Mouse (Mus musculus) midbrain, embryonic 12.5 days (tissue): ENCODE results near the gene Olfr914. TPM values are rescaled to one million over a fixed set of nuclear protein-coding genes. Genes with fewer than 3 reads are reported as not detected.

Source experiments
- ATAC-seq: fragments of 200-750 bp; cut with Nextera tagmentation; 2 replicates; pipeline ENCODE4 v1.8.0; 2017; ENCODE audit warnings: low read depth, moderate TSS enrichment, moderate library complexity; ENCODE audit not compliant: low FRiP score
- H3K27ac ChIP-seq: fragments of 300-500 bp; sonication (generic); replicated peaks from 2 replicates; pipeline ENCODE4 v1.5.1; 2016; ENCODE audit warnings: mild to moderate bottlenecking
- H3K27me3 ChIP-seq: fragments of 300-500 bp; sonication (generic); 2 replicates; pipeline ENCODE4 v1.6.1; 2016; ENCODE audit warnings: mild to moderate bottlenecking
- H3K36me3 ChIP-seq: fragments of 300-500 bp; sonication (generic); 2 replicates; pipeline ENCODE4 v1.6.1; 2016
- H3K4me1 ChIP-seq: fragments of 300-500 bp; sonication (generic); 2 replicates; pipeline ENCODE4 v1.6.1; 2016
- H3K4me2 ChIP-seq: fragments of 300-500 bp; sonication (generic); replicated peaks from 2 replicates; pipeline ENCODE4 v1.6.1; 2016; ENCODE audit warnings: mild to moderate bottlenecking, moderate library complexity
- H3K4me3 ChIP-seq: fragments of 300-500 bp; sonication (generic); 2 replicates; pipeline ENCODE4 v1.5.1; 2016; ENCODE audit warnings: mild to moderate bottlenecking
- H3K9ac ChIP-seq: fragments of 300-500 bp; sonication (generic); replicated peaks from 2 replicates; pipeline ENCODE4 v1.6.1; 2016; ENCODE audit warnings: mild to moderate bottlenecking, moderate library complexity
- H3K9me3 ChIP-seq: fragments of 300-500 bp; sonication (generic); 2 replicates; pipeline ENCODE4 v1.6.1; 2016; ENCODE audit warnings: mild to moderate bottlenecking
- WGBS: fragments of 180-500 bp; shearing (Covaris S2); methylation state at CpG from one replicate; pipeline ENCODE4 v1.1.7; 2016; 5-methylcytosine and 5-hydroxymethylcytosine counted together
- polyA plus RNA-seq: library from polyadenylated mRNA; unstranded; fragments of >200 nt; fragmentation: Nextera tagmentation; extraction: Ambion mirVana; gene quantifications from 2 replicates; pipeline ENCODE4 v1.2.1, GENCODE M21; 2016

Olfr914 gene
- polyA plus RNA-seq: not detected in 2 replicates

- ATAC-seq: no peak
- 68% methylated on average over 2 of the region's 2 CpGs for WGBS
Observed at GRCm38 (mm10) chr9:38604802-38605201, at the start of gene Olfr914. Gene Olfr914, plus strand, starts transcription at chr9:38605102.

GRCm38 (mm10) chr9:38579878-38580277 lies 25.0 kb upstream of the Olfr914 start, which contains the start of gene Olfr912:
Gene Olfr912, plus strand, starts transcription at chr9:38580178.
- Histone ChIP-seq H3K9ac (no peak within 1 kb of the TSS), H3K9me3 (no peaks in the 10 kb centered on the region), H3K27me3 (no peaks in the 10 kb centered on the region), H3K27ac (no peak within 1 kb of the TSS), H3K4me3 (no peak within 1 kb of the TSS), H3K4me2 (no peak within 1 kb of the TSS), H3K4me1 (no peaks in the 10 kb centered on the region), H3K36me3 (no peaks in the 10 kb centered on the region)
- 69% methylated on average over 1 of the region's 1 CpGs for WGBS
- ATAC-seq: no peak

More at GRCm38 (mm10) chr9:38604802-38605201, at the start of gene Olfr914:
- H3K4me1 ChIP-seq: no peaks in the 10 kb centered on the region
- H3K4me2 ChIP-seq: no peak within 1 kb of the TSS
- H3K36me3 ChIP-seq: no peaks in the 10 kb centered on the region
- no peak within 1 kb of the TSS for H3K4me3 ChIP-seq
- no peak within 1 kb of the TSS for H3K27ac ChIP-seq
- H3K27me3 ChIP-seq: no peaks in the 10 kb centered on the region
- H3K9ac ChIP-seq: no peak within 1 kb of the TSS
- H3K9me3 ChIP-seq: no peaks in the 10 kb centered on the region

DNA sequence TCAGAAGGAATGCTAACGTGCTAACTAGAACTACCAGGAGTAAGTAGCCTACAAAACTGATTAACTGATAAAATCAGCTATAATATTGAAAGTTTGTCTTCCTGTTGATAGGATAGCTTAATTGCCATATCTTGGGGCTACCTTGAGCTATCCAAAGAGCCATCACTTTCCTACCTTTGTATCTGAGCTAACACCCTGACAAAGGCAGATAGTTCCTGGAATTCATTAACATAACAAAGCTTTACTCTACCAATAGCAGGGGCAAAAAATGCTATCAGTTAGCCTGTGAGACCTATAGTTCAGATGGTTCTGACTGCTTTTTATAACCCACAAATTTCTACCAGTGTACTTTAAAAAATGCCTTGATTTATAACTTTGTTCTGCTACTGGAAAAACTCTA lies 13.8 kb upstream of the Olfr914 start:
- 29% methylated on average over 1 of the region's 1 CpGs for WGBS
- ATAC-seq: no peak
- Histone ChIP-seq H3K4me3 (no peak overlapping the region), H3K4me1 (no peaks in the 10 kb centered on the region), H3K9me3 (no peaks in the 10 kb centered on the region), H3K27ac (no peak overlapping the region), H3K36me3 (no peaks in the 10 kb centered on the region), H3K9ac (no peak overlapping the region), H3K4me2 (no peak overlapping the region), H3K27me3 (no peaks in the 10 kb centered on the region)

DNA sequence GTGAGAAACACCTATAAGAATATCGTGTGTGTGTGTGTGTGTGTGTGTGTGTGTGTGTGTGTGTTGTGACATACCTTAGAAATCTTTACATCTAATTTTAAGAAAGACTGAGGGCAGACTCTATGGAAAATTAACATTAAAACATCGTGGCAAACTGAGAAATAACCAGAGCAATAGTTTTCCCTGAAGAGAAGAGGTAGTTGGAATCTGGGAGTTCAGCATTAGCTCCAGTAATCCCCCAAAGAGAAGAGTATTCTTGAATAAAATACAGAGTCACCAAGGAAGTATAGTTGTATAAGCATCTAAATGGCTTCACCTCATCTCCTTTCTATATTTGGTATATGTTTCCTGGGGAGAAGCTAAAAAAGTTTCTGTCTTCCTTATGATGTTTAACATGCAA lies 12.4 kb upstream of the Olfr914 start, which contains the start of gene Olfr913:
Gene Olfr913 (plus strand): TSS at position 301 of the 400 bp plus-strand sequence.
- H3K27ac ChIP-seq: no peak within 1 kb of the TSS
- no peaks in the 10 kb centered on the region for H3K27me3 ChIP-seq
- 68% methylated on average over 2 of the region's 2 CpGs for WGBS
- H3K9me3 ChIP-seq: no peaks in the 10 kb centered on the region
- no peak for ATAC-seq
- H3K4me1 ChIP-seq: no peaks in the 10 kb centered on the region
- no peak within 1 kb of the TSS for H3K4me3 ChIP-seq
- H3K4me2 ChIP-seq: no peak within 1 kb of the TSS
- H3K36me3 ChIP-seq: no peaks in the 10 kb centered on the region
- no peak within 1 kb of the TSS for H3K9ac ChIP-seq

- Histone ChIP-seq H3K27ac (no peak overlapping the region), H3K27me3 (no peaks in the 10 kb centered on the region), H3K4me3 (no peak overlapping the region), H3K4me1 (no peaks in the 10 kb centered on the region), H3K36me3 (no peaks in the 10 kb centered on the region), H3K9me3 (no peaks in the 10 kb centered on the region), H3K4me2 (no peak overlapping the region), H3K9ac (no peak overlapping the region)
- no peak for ATAC-seq
- WGBS: 75% methylated on average over 4 of the region's 4 CpGs
Observed at GRCm38 (mm10) chr9:38632406-38632805, 27.5 kb downstream of the Olfr914 start.

DNA sequence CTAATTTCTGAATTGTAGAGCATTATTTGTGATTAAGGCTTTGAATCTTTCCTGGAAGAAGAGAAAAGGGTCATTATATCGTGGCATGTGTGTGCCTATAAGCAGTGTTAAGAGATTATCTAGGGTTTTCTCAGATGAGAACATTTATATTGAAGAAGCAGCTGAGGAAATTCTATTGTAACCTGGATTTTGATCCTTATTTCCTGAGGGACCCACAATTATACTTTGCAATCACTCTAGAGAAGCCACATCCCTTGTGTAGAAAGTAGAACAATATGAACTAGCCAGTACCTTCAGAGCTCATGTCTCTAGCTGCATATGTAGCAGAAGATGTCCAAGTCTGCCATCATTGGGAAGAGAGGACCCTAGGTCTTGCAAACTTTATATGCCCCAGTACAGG lies 54.9 kb downstream of the Olfr914 start, which contains the start of gene Olfr916:
Gene Olfr916 (minus strand): TSS at position 101 of the 400 bp plus-strand sequence.
- Histone ChIP-seq H3K9me3 (no peaks in the 10 kb centered on the region), H3K27me3 (no peaks in the 10 kb centered on the region), H3K36me3 (no peaks in the 10 kb centered on the region), H3K9ac (no peak within 1 kb of the TSS), H3K4me1 (no peaks in the 10 kb centered on the region), H3K4me3 (no peak within 1 kb of the TSS), H3K4me2 (no peak within 1 kb of the TSS), H3K27ac (no peak within 1 kb of the TSS)
- ATAC-seq: no peak
- 70% methylated on average over 1 of the region's 1 CpGs for WGBS

Other genes starting within 250 kb of the Olfr914 start
- not detected in 2 replicates for gene Olfr250, start 238.2 kb upstream of the Olfr914 start, polyA plus RNA-seq
- gene Olfr251, start 228.0 kb upstream of the Olfr914 start, polyA plus RNA-seq: not detected in 2 replicates
- not detected in 2 replicates for gene Olfr147, start 203.4 kb upstream of the Olfr914 start, polyA plus RNA-seq
- gene Olfr901, start 175.6 kb upstream of the Olfr914 start, polyA plus RNA-seq: not detected in 2 replicates
- not detected in 2 replicates for gene Olfr902, start 157.4 kb upstream of the Olfr914 start, polyA plus RNA-seq
- gene Olfr904, start 142.0 kb upstream of the Olfr914 start, polyA plus RNA-seq: not detected in 2 replicates
- not detected in 2 replicates for gene Olfr905, start 134.0 kb upstream of the Olfr914 start, polyA plus RNA-seq
- gene Olfr906, start 118.0 kb upstream of the Olfr914 start, polyA plus RNA-seq: not detected in 2 replicates
- gene Olfr907, start 109.3 kb upstream of the Olfr914 start, polyA plus RNA-seq: not detected in 2 replicates
- not detected in 2 replicates for gene Olfr911-ps1, start 83.5 kb upstream of the Olfr914 start, polyA plus RNA-seq
- not detected in 2 replicates for gene Olfr910, start 67.3 kb upstream of the Olfr914 start, polyA plus RNA-seq
- not detected in 2 replicates for gene Olfr912, start 24.9 kb upstream of the Olfr914 start, polyA plus RNA-seq
- not detected in 2 replicates for gene Olfr913, start 12.3 kb upstream of the Olfr914 start, polyA plus RNA-seq
- gene Olfr916, start 54.8 kb downstream of the Olfr914 start, polyA plus RNA-seq: not detected in 2 replicates
- not detected in 2 replicates for gene Olfr917, start 60.7 kb downstream of the Olfr914 start, polyA plus RNA-seq
- not detected in 2 replicates for gene Olfr918, start 69.5 kb downstream of the Olfr914 start, polyA plus RNA-seq
- not detected in 2 replicates for gene Olfr919, start 98.6 kb downstream of the Olfr914 start, polyA plus RNA-seq
- gene Vwa5a, start 113.2 kb downstream of the Olfr914 start, polyA plus RNA-seq: 7.9 and 9.0 TPM in 2 replicates
- gene Olfr920, start 147.2 kb downstream of the Olfr914 start, polyA plus RNA-seq: not detected in 2 replicates
- not detected in 2 replicates for gene Olfr921, start 168.0 kb downstream of the Olfr914 start, polyA plus RNA-seq
- gene Olfr922, start 209.5 kb downstream of the Olfr914 start, polyA plus RNA-seq: not detected in 2 replicates
- not detected in 2 replicates for gene Olfr923, start 221.4 kb downstream of the Olfr914 start, polyA plus RNA-seq
- gene Olfr924, start 239.3 kb downstream of the Olfr914 start, polyA plus RNA-seq: not detected in 2 replicates
- not detected in 2 replicates for gene Olfr26, start 250.0 kb downstream of the Olfr914 start, polyA plus RNA-seq